Mouse (Mus musculus): Measurements from ENCODE around the gene Ints6. TPM values are rescaled to one million over a fixed set of nuclear protein-coding genes. Genes with fewer than 3 reads are reported as not detected.

The Ints6 gene
- 10 to 100 TPM; 47.2 to 61.1 TPM for total RNA-seq (2023)

DNA sequence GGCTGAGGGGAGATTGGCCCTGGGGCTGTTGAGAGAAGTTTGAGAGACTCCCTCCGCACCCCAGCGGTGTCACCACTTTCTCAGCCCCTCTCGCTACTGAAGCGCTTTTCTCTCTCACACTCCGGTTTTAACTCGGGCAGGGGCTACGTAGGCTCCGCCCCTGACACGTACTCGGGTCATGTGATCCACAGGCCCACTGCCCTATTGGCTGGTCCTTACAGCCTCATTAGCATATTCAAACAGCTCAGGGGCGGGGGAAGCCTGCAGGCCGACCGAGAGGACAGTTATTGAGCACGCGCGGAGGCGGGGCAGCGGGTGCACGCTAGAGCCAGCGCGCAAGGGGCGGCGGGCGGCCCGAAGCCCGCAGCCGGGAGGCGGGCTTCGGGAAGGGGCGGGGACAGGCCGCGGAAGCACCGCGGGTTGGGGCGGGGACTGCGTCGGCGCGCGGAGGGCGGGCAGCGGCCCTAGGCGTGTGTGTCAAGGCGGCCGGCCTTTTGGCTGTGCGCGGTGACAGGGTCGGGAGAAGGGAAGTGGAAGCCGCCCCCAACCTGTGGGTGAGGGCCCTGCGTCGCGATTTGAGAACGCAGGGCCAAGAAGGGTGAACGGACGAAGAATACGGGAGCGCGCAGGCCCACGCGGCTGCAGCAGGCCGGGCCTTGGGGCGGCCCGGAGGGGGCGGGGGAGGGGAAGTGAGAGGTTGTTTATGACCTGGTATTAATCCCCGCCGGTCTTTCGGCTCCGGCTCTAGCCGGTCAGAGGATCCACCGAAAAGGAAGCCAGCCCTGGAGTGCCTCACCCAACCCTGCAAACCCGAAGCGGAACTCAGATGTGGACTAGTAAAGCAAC lies at the start of gene Ints6:
TSS of gene Ints6 (minus strand) at position 134 of the 846 bp plus-strand sequence.

GRCm38 (mm10) chr14:62663367-62663766 lies 97.6 kb downstream of the Ints6 start, which contains the start of gene Serpine3:
Gene Serpine3, plus strand, starts transcription at chr14:62663667.

Other genes starting within 250 kb of the Ints6 start
- gene Fam124a, start 205.4 kb downstream of the Ints6 start, total RNA-seq (2023) = not detected
- gene Gm4131, start 194.2 kb downstream of the Ints6 start, total RNA-seq (2023) = not detected
- gene Serpine3, start 97.5 kb downstream of the Ints6 start, total RNA-seq (2023) = not detected
- 10 to 100 TPM; 67.6 to 72.3 TPM for gene Wdfy2, start 76.5 kb upstream of the Ints6 start, total RNA-seq (2023)
- not detected for gene Defb48, start 223.3 kb upstream of the Ints6 start, total RNA-seq (2023)
- not detected for gene Defb47, start 236.9 kb upstream of the Ints6 start, total RNA-seq (2023)

All from monocyte, adult 59 days (primary cell).